ENCODE assay signal across 12 mouse cellular contexts in genomic region chr10:128374393-128374792, GRCm38 (mm10). TPM values are rescaled to one million over a fixed set of nuclear protein-coding genes. Genes with fewer than 3 reads are reported as not detected.
DNase-seq lines count a peak whose midpoint lies in the region; ATAC-seq and TF ChIP-seq lines count a peak whose summit lies in the region.
"Had no signal": no experiment of that assay in that cellular context is flagged by ENCODE, and none has a peak within 500 bp of the region (broad histone marks: within the 10 kb centered on the region; RNA-seq: fewer than 3 reads in every experiment).

No protein-coding gene starts in this region.

- no peak overlapping the region for H3K9ac ChIP-seq in intestine, postnatal 0 days (ENCODE audit: low read depth, low read length)
- no peak overlapping the region for H3K9ac ChIP-seq in intestine, embryonic 15.5 days
- H3K9ac ChIP-seq: lung, embryonic 15.5 days had no signal

- no peak overlapping the region for H3K4me3 ChIP-seq in intestine, postnatal 0 days (ENCODE audit: low read depth, low read length)
- H3K4me3 ChIP-seq in intestine, embryonic 15.5 days (replicated peaks), result no peak overlapping the region
- H3K4me3 ChIP-seq in bone marrow, adult 2 months (replicated peaks; ENCODE audit: control insufficient read depth, low read depth, low read length), result no peak overlapping the region
- H3K4me3 ChIP-seq in testis, adult 2 months (ENCODE audit: control insufficient read depth, low read depth, low read length), result no peak overlapping the region
- H3K4me3 ChIP-seq: lung, embryonic 15.5 days had no signal

- peaks cover 7% of the 10 kb centered on the region; the same call in 1 of the 2 replicates for H3K4me1 ChIP-seq in intestine, postnatal 0 days (replicated peaks; ENCODE audit: control insufficient read depth, insufficient read depth, low read length)
- peaks cover 18% of the 10 kb centered on the region for H3K4me1 ChIP-seq in intestine, embryonic 15.5 days (replicated peaks)
- H3K4me1 ChIP-seq in bone marrow, adult 2 months (ENCODE audit: control insufficient read depth, insufficient read depth, low read length), result peaks cover 1% of the 10 kb centered on the region; the same call in 1 of the 2 replicates
- peaks cover 19% of the 10 kb centered on the region for H3K4me1 ChIP-seq in testis, adult 2 months (ENCODE audit: control insufficient read depth, insufficient read depth, low read length)

- TF ChIP-seq CTCF in intestine, postnatal 0 days (IDR thresholded peaks at IDR 0.05; ENCODE audit: low read depth), result peak; percentile 49
- TF ChIP-seq CTCF in bone marrow, adult 2 months (IDR thresholded peaks at IDR 0.05; ENCODE audit: control insufficient read depth, insufficient read depth, low read length), result peak; percentile 48
- peak; percentile 61; the same call in 1 of the 2 replicates for TF ChIP-seq CTCF in testis, adult 2 months (IDR thresholded peaks at IDR 0.05; ENCODE audit: control insufficient read depth, insufficient read depth, insufficient replicate concordance, low read depth, low read length)

- ATAC-seq in intestine, postnatal 0 days, result no peak
- ATAC-seq in intestine, embryonic 15.5 days, result no peak

- H3K27ac ChIP-seq in intestine, postnatal 0 days (ENCODE audit: low read depth, low read length), result no peak overlapping the region
- no peak overlapping the region for H3K27ac ChIP-seq in intestine, embryonic 15.5 days
- H3K27ac ChIP-seq in bone marrow, adult 2 months (ENCODE audit: control insufficient read depth, insufficient read depth, low read depth, low read length, poor library complexity), result no peak overlapping the region
- no peak overlapping the region for H3K27ac ChIP-seq in testis, adult 2 months (ENCODE audit: control insufficient read depth, insufficient read depth, low read depth, low read length)
- H3K27ac ChIP-seq: lung, embryonic 15.5 days had no signal

- H3K9me3 ChIP-seq in intestine, postnatal 0 days (ENCODE audit: control insufficient read depth), result no peaks in the 10 kb centered on the region
- no peaks in the 10 kb centered on the region for H3K9me3 ChIP-seq in intestine, embryonic 15.5 days
- H3K9me3 ChIP-seq: lung, embryonic 15.5 days had no signal

- TF ChIP-seq POLR2A in bone marrow, adult 2 months (IDR thresholded peaks at IDR 0.05; ENCODE audit: borderline replicate concordance, control insufficient read depth, low read depth, low read length), result no peak
- no peak for TF ChIP-seq POLR2A in testis, adult 2 months (IDR thresholded peaks at IDR 0.05; ENCODE audit: control insufficient read depth, low read depth, low read length)

- DNase-seq in thymus, postnatal 14 days, result peak; percentile 33
- DNase-seq in thymus, postnatal 10 days (ENCODE audit: low spot score in 2 of 2), result no peak
- DNase-seq in left cerebral cortex, postnatal 36 days (ENCODE audit: low spot score in 2 of 2), result no peak
- DNase-seq in adrenal gland, adult 18-20 months (ENCODE audit: low spot score in 2 of 2), result no peak
- DNase-seq: cerebellum, adult 11 months; gastrocnemius, postnatal 25 days had no signal

- no peak overlapping the region for H3K4me2 ChIP-seq in intestine, postnatal 0 days (replicated peaks; ENCODE audit: low read depth)
- no peak overlapping the region for H3K4me2 ChIP-seq in intestine, embryonic 15.5 days (replicated peaks)
- H3K4me2 ChIP-seq: lung, embryonic 15.5 days had no signal

- no peaks in the 10 kb centered on the region for H3K27me3 ChIP-seq in intestine, postnatal 0 days (replicated peaks; ENCODE audit: control insufficient read depth, insufficient read depth, low read length)
- H3K27me3 ChIP-seq in intestine, embryonic 15.5 days (replicated peaks), result no peaks in the 10 kb centered on the region
- H3K27me3 ChIP-seq in testis, adult 2 months (ENCODE audit: control insufficient read depth, insufficient read depth, low read length), result no peaks in the 10 kb centered on the region
- H3K27me3 ChIP-seq: lung, embryonic 15.5 days had no signal

- intact Hi-C loops in left cerebral cortex, postnatal 36 days (cut with DNase I), result no loop called here

- peaks cover 3% of the 10 kb centered on the region; the same call in 1 of the 2 replicates for H3K36me3 ChIP-seq in intestine, postnatal 0 days (ENCODE audit: control insufficient read depth, insufficient read depth)
- peaks cover 3% of the 10 kb centered on the region; the same call in 1 of the 2 replicates for H3K36me3 ChIP-seq in intestine, embryonic 15.5 days
- H3K36me3 ChIP-seq in testis, adult 2 months (ENCODE audit: control insufficient read depth, insufficient read depth, low read length), result no peaks in the 10 kb centered on the region

- 80% methylated on average over 6 of the region's 6 CpGs for WGBS in intestine, postnatal 0 days
- WGBS in intestine, embryonic 15.5 days, result 76% methylated on average over 6 of the region's 6 CpGs
- 92% methylated on average over 6 of the region's 6 CpGs for WGBS in bone marrow, adult 2 months

RNA-seq across cellular contexts. Expression of gene Ankrd52, which starts 2.5 kb away (rescaled TPM):
- 4.0 and 4.9 TPM in 2 replicates for polyA plus RNA-seq in intestine, postnatal 0 days (2015; fragmentation: Nextera tagmentation; extraction: Ambion mirVana)
- polyA plus RNA-seq in intestine, embryonic 15.5 days (2015; fragmentation: Nextera tagmentation; extraction: Ambion mirVana), result 10.0 and 11.5 TPM in 2 replicates
- polyA plus RNA-seq in bone marrow, adult 2 months (2011; ENCODE audit: insufficient read depth, insufficient read length, low replicate concordance, missing spikeins), result 14.5 and 17.1 TPM in 2 replicates
- 6.8 and 7.0 TPM in 2 replicates for polyA plus RNA-seq in testis, adult 2 months (2012; rRNA removed)
- 10 to 100 TPM; 49.3 to 61.7 TPM for total RNA-seq in left cerebral cortex, postnatal 36 days (2021)
- total RNA-seq in adrenal gland, adult 18-20 months (2021), result 10 to 100 TPM; 61.7 to 61.8 TPM

RNA-seq across cellular contexts. Expression of gene Coq10a, which starts 5.6 kb away (rescaled TPM):
- 21.1 and 22.3 TPM in 2 replicates for polyA plus RNA-seq in intestine, postnatal 0 days (2015; fragmentation: Nextera tagmentation; extraction: Ambion mirVana)
- polyA plus RNA-seq in intestine, embryonic 15.5 days (2015; fragmentation: Nextera tagmentation; extraction: Ambion mirVana), result 13.7 TPM in 2 replicates
- polyA plus RNA-seq in bone marrow, adult 2 months (2011; ENCODE audit: insufficient read depth, insufficient read length, low replicate concordance, missing spikeins), result 10.7 and 22.9 TPM in 2 replicates
- 21.2 TPM in 2 replicates for polyA plus RNA-seq in testis, adult 2 months (2012; rRNA removed)
- 10 to 100 TPM; 62.0 to 63.2 TPM for total RNA-seq in left cerebral cortex, postnatal 36 days (2021)
- 10 to 100 TPM; 79.8 to 90.2 TPM for total RNA-seq in adrenal gland, adult 18-20 months (2021)

RNA-seq across cellular contexts. Expression of gene Slc39a5, which starts 26.6 kb away (rescaled TPM):
- polyA plus RNA-seq in intestine, postnatal 0 days (2015; fragmentation: Nextera tagmentation; extraction: Ambion mirVana), result 109 and 114 TPM in 2 replicates
- polyA plus RNA-seq in intestine, embryonic 15.5 days (2015; fragmentation: Nextera tagmentation; extraction: Ambion mirVana), result 114 and 141 TPM in 2 replicates
- polyA plus RNA-seq in bone marrow, adult 2 months (2011; ENCODE audit: insufficient read depth, insufficient read length, low replicate concordance, missing spikeins), result not detected in 2 replicates
- 0.14 and 0.18 TPM in 2 replicates for polyA plus RNA-seq in testis, adult 2 months (2012; rRNA removed)
- total RNA-seq in left cerebral cortex, postnatal 36 days (2021), result not detected
- under 1 TPM in 1 of 2 experiments, not detected in 1; 0.16 TPM for total RNA-seq in adrenal gland, adult 18-20 months (2021)
- total RNA-seq: gastrocnemius, postnatal 25 days; hematopoietic stem cell, adult 5-6 weeks had no signal

RNA-seq across cellular contexts. Expression of gene Cs, which starts 36.9 kb away (rescaled TPM):
- 248 and 266 TPM in 2 replicates for polyA plus RNA-seq in intestine, postnatal 0 days (2015; fragmentation: Nextera tagmentation; extraction: Ambion mirVana)
- polyA plus RNA-seq in intestine, embryonic 15.5 days (2015; fragmentation: Nextera tagmentation; extraction: Ambion mirVana), result 269 and 282 TPM in 2 replicates
- 61.9 and 64.4 TPM in 2 replicates for polyA plus RNA-seq in bone marrow, adult 2 months (2011; ENCODE audit: insufficient read depth, insufficient read length, low replicate concordance, missing spikeins)
- polyA plus RNA-seq in testis, adult 2 months (2012; rRNA removed), result 58.8 and 59.4 TPM in 2 replicates
- total RNA-seq in left cerebral cortex, postnatal 36 days (2021), result 100 to 1,000 TPM; 214 to 231 TPM
- total RNA-seq in adrenal gland, adult 18-20 months (2021), result 100 to 1,000 TPM; 349 to 654 TPM

RNA-seq across cellular contexts. Expression of gene Nabp2, which starts 36.9 kb away (rescaled TPM):
- 79.2 and 82.5 TPM in 2 replicates for polyA plus RNA-seq in intestine, postnatal 0 days (2015; fragmentation: Nextera tagmentation; extraction: Ambion mirVana)
- 87.9 and 97.1 TPM in 2 replicates for polyA plus RNA-seq in intestine, embryonic 15.5 days (2015; fragmentation: Nextera tagmentation; extraction: Ambion mirVana)
- 26.4 and 40.0 TPM in 2 replicates for polyA plus RNA-seq in bone marrow, adult 2 months (2011; ENCODE audit: insufficient read depth, insufficient read length, low replicate concordance, missing spikeins)
- 22.5 and 27.7 TPM in 2 replicates for polyA plus RNA-seq in testis, adult 2 months (2012; rRNA removed)
- total RNA-seq in left cerebral cortex, postnatal 36 days (2021), result 10 to 100 TPM; 88.8 to 91.6 TPM
- total RNA-seq in adrenal gland, adult 18-20 months (2021), result 10 to 100 TPM; 74.3 to 75.2 TPM

Comparison
In these comparisons a context has a peak if more than half of its experiments do, and no peak if none do; other contexts are left out.
1. RNA of gene Slc39a5, which starts 26.6 kb away (polyA plus RNA-seq): 114 to 141 TPM in intestine, embryonic 15.5 days and 109 to 114 TPM in intestine, postnatal 0 days; 0.14 to 0.18 TPM in testis, adult 2 months and not detected in bone marrow, adult 2 months; every median in the first group is over 10 times any median in the second.
2. Peak in every context shown above with its lines, with median percentiles within 50 percentile points of each other: CTCF ChIP-seq.